Mouse (Mus musculus): ENCODE data around the gene Taok1.

- TF ChIP-seq POLR2A (IDR thresholded peaks at IDR 0.05; ENCODE audit: low read depth, low read length) (no peak), CTCF (IDR thresholded peaks at IDR 0.05; ENCODE audit: extremely low read depth, insufficient read depth, insufficient read length, insufficient replicate concordance) (no peak)
Observed at GRCm38 (mm10) chr11:77606469-77606834, 1.2 kb downstream of the Taok1 start.
